Mouse (Mus musculus): Measurements from ENCODE around the gene Mtmr11. TPM values are rescaled to one million over a fixed set of nuclear protein-coding genes. Genes with fewer than 3 reads are reported as not detected.
A peak's percentile ranks its signal among the peaks of the same experiment; 100 is the strongest.

The Mtmr11 gene
- polyA plus RNA-seq, 1 experiment from 2014 or later, result 13.0 TPM

GRCm38 (mm10) chr3:96160222-96160802, 1.5 kb upstream of the Mtmr11 start:
- Histone ChIP-seq H3K4me1 (ENCODE audit: insufficient read depth) (peaks cover 10% of the 10 kb centered on the region), H3K27ac (ENCODE audit: low read depth) (peak overlapping the region; percentile 5), H3K4me2 (peak overlapping the region; percentile 92), H3K27me3 (ENCODE audit: insufficient read depth, low read length) (no peaks in the 10 kb centered on the region), H3K9ac (peak overlapping the region; percentile 27; the same call in 1 of the 2 replicates), H3K9me3 (ENCODE audit: low read depth, low read length) (no peaks in the 10 kb centered on the region), H3K36me3 (ENCODE audit: insufficient read depth) (peaks cover 11% of the 10 kb centered on the region), H3K4me3 (ENCODE audit: low read depth, low read length) (no peak overlapping the region)
- 37% methylated on average over 4 of the region's 4 CpGs for WGBS
- DNase-seq (peak; percentile 64), ATAC-seq (ENCODE audit: insufficient read depth) (peak; percentile 32; the same call in 1 of the 2 replicates)
- no peak for TF ChIP-seq CTCF (IDR thresholded peaks at IDR 0.05; ENCODE audit: low read depth)

- Histone ChIP-seq H3K4me1 (ENCODE audit: insufficient read depth) (peaks cover 10% of the 10 kb centered on the region), H3K27ac (ENCODE audit: low read depth) (peak overlapping the region; percentile 5), H3K36me3 (ENCODE audit: insufficient read depth) (peaks cover 5% of the 10 kb centered on the region), H3K4me2 (peak overlapping the region; percentile 92), H3K9ac (peak overlapping the region; percentile 62), H3K27me3 (ENCODE audit: insufficient read depth, low read length) (no peaks in the 10 kb centered on the region), H3K9me3 (ENCODE audit: low read depth, low read length) (no peaks in the 10 kb centered on the region), H3K4me3 (ENCODE audit: low read depth, low read length) (peak overlapping the region; percentile 47)
- peak; percentile 70 for DNase-seq
- no peak for TF ChIP-seq CTCF (IDR thresholded peaks at IDR 0.05; ENCODE audit: low read depth)
- WGBS, result 3% methylated on average over 12 of the region's 12 CpGs
- ATAC-seq (ENCODE audit: insufficient read depth), result peak; percentile 53
Measured at GRCm38 (mm10) chr3:96160803-96161516, 844 bp upstream of the Mtmr11 start.

- no peak overlapping the region for H3K27ac ChIP-seq (ENCODE audit: low read depth)
- DNase-seq (no peak), ATAC-seq (ENCODE audit: insufficient read depth) (no peak)
- TF ChIP-seq CTCF (IDR thresholded peaks at IDR 0.05; ENCODE audit: low read depth), result no peak
- no peaks in the 10 kb centered on the region for H3K27me3 ChIP-seq (ENCODE audit: insufficient read depth, low read length)
- H3K4me3 ChIP-seq (ENCODE audit: low read depth, low read length), result no peak overlapping the region
- H3K36me3 ChIP-seq (ENCODE audit: insufficient read depth), result no peaks in the 10 kb centered on the region; the same call in 1 of the 2 replicates
- 84% methylated on average over 6 of the region's 6 CpGs for WGBS
- H3K4me1 ChIP-seq (ENCODE audit: insufficient read depth), result peaks cover 10% of the 10 kb centered on the region
- peak overlapping the region; percentile 92 for H3K4me2 ChIP-seq
- H3K9ac ChIP-seq, result no peak overlapping the region
- H3K9me3 ChIP-seq (ENCODE audit: low read depth, low read length), result no peaks in the 10 kb centered on the region
Measured at GRCm38 (mm10) chr3:96163040-96163439, 1.2 kb downstream of the Mtmr11 start.

- ATAC-seq (ENCODE audit: insufficient read depth), result no peak
- no peak overlapping the region; the same call in 1 of the 2 replicates for H3K27ac ChIP-seq (ENCODE audit: low read depth)
- DNase-seq, result no peak
- peaks cover 12% of the 10 kb centered on the region for H3K4me1 ChIP-seq (ENCODE audit: insufficient read depth)
- no peak overlapping the region for H3K9ac ChIP-seq
- peaks cover 6% of the 10 kb centered on the region; the same call in 1 of the 2 replicates for H3K36me3 ChIP-seq (ENCODE audit: insufficient read depth)
- 47% methylated on average over 12 of the region's 12 CpGs for WGBS
- H3K4me3 ChIP-seq (ENCODE audit: low read depth, low read length), result no peak overlapping the region
- H3K4me2 ChIP-seq, result no peak overlapping the region
- no peaks in the 10 kb centered on the region for H3K9me3 ChIP-seq (ENCODE audit: low read depth, low read length)
- no peaks in the 10 kb centered on the region for H3K27me3 ChIP-seq (ENCODE audit: insufficient read depth, low read length)
- TF ChIP-seq CTCF (IDR thresholded peaks at IDR 0.05; ENCODE audit: low read depth), result no peak
Measured at GRCm38 (mm10) chr3:96168466-96169158, 6.8 kb downstream of the Mtmr11 start.

- Histone ChIP-seq H3K27ac (ENCODE audit: low read depth) (no peak overlapping the region), H3K9me3 (ENCODE audit: low read depth, low read length) (no peaks in the 10 kb centered on the region), H3K36me3 (ENCODE audit: insufficient read depth) (peaks cover 21% of the 10 kb centered on the region), H3K27me3 (ENCODE audit: insufficient read depth, low read length) (no peaks in the 10 kb centered on the region), H3K4me2 (peak overlapping the region; percentile 3; the same call in 1 of the 2 replicates), H3K4me1 (ENCODE audit: insufficient read depth) (peaks cover 12% of the 10 kb centered on the region), H3K9ac (no peak overlapping the region; the same call in 1 of the 2 replicates), H3K4me3 (ENCODE audit: low read depth, low read length) (no peak overlapping the region)
- ATAC-seq (ENCODE audit: insufficient read depth) (no peak), DNase-seq (no peak)
- no peak for TF ChIP-seq CTCF (IDR thresholded peaks at IDR 0.05; ENCODE audit: low read depth)
- WGBS, result 85% methylated on average over 4 of the region's 4 CpGs
Measured at GRCm38 (mm10) chr3:96170276-96170675, 8.5 kb downstream of the Mtmr11 start.

- Histone ChIP-seq H3K36me3 (ENCODE audit: insufficient read depth) (peaks cover 29% of the 10 kb centered on the region), H3K4me3 (ENCODE audit: low read depth, low read length) (peak overlapping the region; percentile 88), H3K27me3 (ENCODE audit: insufficient read depth, low read length) (no peaks in the 10 kb centered on the region), H3K9ac (peak overlapping the region; percentile 86), H3K4me2 (peak overlapping the region; percentile 96), H3K4me1 (ENCODE audit: insufficient read depth) (peaks cover 12% of the 10 kb centered on the region), H3K9me3 (ENCODE audit: low read depth, low read length) (no peaks in the 10 kb centered on the region), H3K27ac (ENCODE audit: low read depth) (peak overlapping the region; percentile 99)
- DNase-seq, result peak; percentile 30
- 46% methylated on average over 10 of the region's 10 CpGs for WGBS
- TF ChIP-seq CTCF (IDR thresholded peaks at IDR 0.05; ENCODE audit: low read depth), result no peak
- ATAC-seq (ENCODE audit: insufficient read depth), result no peak
Measured at GRCm38 (mm10) chr3:96170976-96171545, 9.3 kb downstream of the Mtmr11 start.
